Mouse (Mus musculus): ENCODE results near the gene Vmn2r79. TPM values are rescaled to one million over a fixed set of nuclear protein-coding genes. Genes with fewer than 3 reads are reported as not detected.
"Not testable (repeated sequence)": the region's sequence is repeated elsewhere in the genome, so short reads cannot be mapped to it uniquely, and the experiment has no call there.

Vmn2r79 gene
- total RNA-seq (2021): not detected
- long read RNA-seq, experiment 1: 0 reads
- long read RNA-seq, experiment 2: 0 reads

DNA sequence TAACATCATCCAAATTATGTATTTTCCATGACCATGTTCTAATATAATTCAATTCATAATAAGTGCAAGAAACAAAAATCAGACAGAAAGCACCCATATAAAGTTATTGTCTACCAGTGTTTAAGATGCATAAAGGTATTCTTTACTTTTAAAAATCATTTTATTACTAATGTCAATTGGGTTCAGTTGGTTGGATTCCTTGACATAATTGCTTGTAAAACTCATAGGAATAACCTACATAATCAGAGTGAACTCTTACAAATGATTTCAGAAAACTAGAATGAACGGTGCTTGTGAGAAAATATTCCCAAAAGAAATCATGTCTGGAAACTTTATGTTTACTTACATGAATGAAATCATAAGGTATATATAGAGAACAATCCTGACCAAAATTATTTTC, at the start of gene Vmn2r79:
Gene Vmn2r79, plus strand, starts transcription at position 301 of the 400 bp plus-strand sequence.
- DNase-seq (ENCODE audit: low spot score in 2 of 2): not testable (repeated sequence)

DNA sequence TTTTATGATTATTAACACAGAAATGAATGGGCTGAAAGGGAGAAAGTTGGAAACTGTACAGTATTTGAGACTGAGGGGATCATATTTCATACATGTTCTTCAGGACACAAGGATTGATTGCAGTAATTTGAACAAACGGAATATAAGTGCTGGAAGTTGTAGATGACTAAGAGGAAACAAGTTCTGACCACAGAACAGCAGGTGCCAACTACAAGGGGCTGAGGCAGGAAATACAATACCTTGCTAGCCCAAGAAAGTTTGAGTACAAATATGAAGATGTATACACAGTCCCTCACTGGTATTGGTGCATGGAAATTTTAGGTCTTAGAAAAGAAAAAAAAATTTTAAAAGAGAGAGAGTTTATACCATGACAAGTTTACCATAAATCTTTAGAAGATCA, 1.2 kb upstream of the Vmn2r79 start:
- DNase-seq (ENCODE audit: low spot score in 2 of 2): no peak

DNA sequence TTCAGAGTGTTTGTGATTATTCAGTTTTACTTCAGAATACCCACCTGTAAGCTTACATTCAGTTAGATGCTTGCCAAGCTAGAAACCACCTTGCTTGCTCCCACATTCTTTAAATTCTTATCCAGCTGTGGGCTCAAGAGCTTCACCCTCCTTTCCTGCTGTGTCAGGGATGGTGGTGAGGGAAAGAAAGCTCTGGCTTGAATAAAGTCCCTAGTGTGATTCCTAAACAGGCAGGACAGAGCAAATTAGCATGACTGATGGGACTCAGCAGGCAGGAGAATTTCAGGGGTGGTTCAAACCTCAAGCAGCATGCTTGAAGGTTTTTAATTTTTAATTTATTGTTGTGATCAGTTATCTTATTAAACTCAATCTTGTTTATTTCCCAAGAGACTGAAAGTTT, 30.6 kb downstream of the Vmn2r79 start:
- DNase-seq (ENCODE audit: low spot score in 2 of 2): not testable (repeated sequence)

DNA sequence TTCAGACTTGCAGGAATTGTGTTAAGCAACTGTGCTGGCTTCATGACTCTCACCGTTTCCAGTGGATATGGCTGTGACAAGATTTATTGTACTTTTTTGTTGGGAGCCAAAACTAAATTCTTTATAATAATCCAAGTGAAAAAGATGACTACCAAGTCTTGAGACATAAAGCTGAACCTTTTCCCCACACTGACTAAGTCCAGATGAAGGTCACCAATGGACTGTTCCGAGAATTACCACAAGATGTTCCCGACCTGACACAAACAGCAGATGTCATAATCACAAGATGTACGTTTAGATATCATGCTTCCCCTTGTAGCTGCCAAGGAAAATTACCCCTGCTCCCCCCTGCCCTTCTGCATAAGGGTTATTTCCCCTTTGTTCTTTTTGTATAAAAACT, 67.7 kb downstream of the Vmn2r79 start:
- DNase-seq (ENCODE audit: low spot score in 2 of 2): no peak

Other genes with a start within 250 kb of the Vmn2r79 start
- gene Folh1, start 220.2 kb upstream of the Vmn2r79 start, total RNA-seq (2021): 1 to 10 TPM; 5.9 to 6.1 TPM
- not detected for gene Vmn2r77, start 201.1 kb upstream of the Vmn2r79 start, total RNA-seq (2021)
- not detected for gene Vmn2r78, start 81.0 kb upstream of the Vmn2r79 start, total RNA-seq (2021)
- gene Nox4, start 250.0 kb downstream of the Vmn2r79 start, total RNA-seq (2021): under 1 TPM in 1 of 2 experiments, not detected in 1; 0.16 TPM